Comparison of ENCODE assay signal across 16 mouse cellular contexts in the genomic region with DNA sequence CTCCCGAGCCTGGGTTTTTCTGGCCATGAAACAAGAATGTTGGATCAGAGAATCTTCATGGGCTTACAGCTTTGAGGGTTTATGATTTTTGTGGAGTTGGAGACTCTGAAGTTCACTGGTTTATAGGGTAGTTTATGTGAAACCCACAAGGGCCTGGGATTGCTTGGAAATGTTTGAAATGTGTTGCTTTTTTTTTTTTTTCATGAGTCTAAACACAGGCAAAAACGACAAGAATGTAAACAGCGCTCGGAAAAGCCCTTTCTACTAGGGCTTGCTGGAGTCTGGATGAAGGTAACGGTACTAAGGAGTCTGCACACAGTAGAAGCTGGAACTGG. TPM values are rescaled to one million over a fixed set of nuclear protein-coding genes. Genes with fewer than 3 reads are reported as not detected.
DNase-seq lines count a peak whose midpoint lies in the region; ATAC-seq and TF ChIP-seq lines count a peak whose summit lies in the region.
"Had no signal": no experiment of that assay in that cellular context is flagged by ENCODE, and none has a peak within 500 bp of the region (broad histone marks: within the 10 kb centered on the region; RNA-seq: fewer than 3 reads in every experiment).

No protein-coding gene starts in this region.

- 71% methylated on average over 5 of the region's 5 CpGs for WGBS in embryonic facial prominence, embryonic 12.5 days
- WGBS in embryonic facial prominence, embryonic 10.5 days = 85% methylated on average over 5 of the region's 5 CpGs
- 76% methylated on average over 5 of the region's 5 CpGs for WGBS in liver, adult 2 months
- WGBS in limb, embryonic 11.5 days = 68% methylated on average over 5 of the region's 5 CpGs
- 36% methylated on average over 5 of the region's 5 CpGs for WGBS in stomach, postnatal 0 days

- no peak overlapping the region for H3K4me3 ChIP-seq in embryonic facial prominence, embryonic 12.5 days
- H3K4me3 ChIP-seq in embryonic facial prominence, embryonic 10.5 days = no peak overlapping the region
- H3K4me3 ChIP-seq in liver, adult 2 months (ENCODE audit: insufficient read depth, low read depth, low read length) = no peak overlapping the region
- no peak overlapping the region for H3K4me3 ChIP-seq in limb, embryonic 11.5 days (ENCODE audit: low read depth, low read length)
- H3K4me3 ChIP-seq in stomach, postnatal 0 days (ENCODE audit: low read depth, low read length) = no peak overlapping the region
- H3K4me3 ChIP-seq: forebrain, embryonic 13.5 days; heart, embryonic 12.5 days; hindbrain, embryonic 13.5 days; liver, embryonic 13.5 days; midbrain, embryonic 13.5 days had no signal

- ATAC-seq in embryonic facial prominence, embryonic 12.5 days (ENCODE audit: insufficient number of reproducible peaks, insufficient read depth, low FRiP score, low TSS enrichment) = no peak
- no peak for ATAC-seq in limb, embryonic 11.5 days (ENCODE audit: insufficient number of reproducible peaks, low FRiP score, low TSS enrichment, low read depth)
- no peak for ATAC-seq in stomach, postnatal 0 days (ENCODE audit: low FRiP score, low TSS enrichment)
- ATAC-seq: forebrain, embryonic 13.5 days; midbrain, embryonic 13.5 days had no signal

- H3K4me1 ChIP-seq in embryonic facial prominence, embryonic 12.5 days = peaks cover 18% of the 10 kb centered on the region
- H3K4me1 ChIP-seq in embryonic facial prominence, embryonic 10.5 days = peaks cover 11% of the 10 kb centered on the region
- H3K4me1 ChIP-seq in liver, adult 2 months (ENCODE audit: control insufficient read depth, insufficient read depth, low read length) = peaks cover 15% of the 10 kb centered on the region
- H3K4me1 ChIP-seq in limb, embryonic 11.5 days (ENCODE audit: control insufficient read depth, insufficient read depth, low read length) = peaks cover 19% of the 10 kb centered on the region
- no peaks in the 10 kb centered on the region for H3K4me1 ChIP-seq in stomach, postnatal 0 days (replicated peaks; ENCODE audit: control insufficient read depth, insufficient read depth)
- H3K4me1 ChIP-seq: hindbrain, embryonic 13.5 days had no signal

- no peaks in the 10 kb centered on the region for H3K27me3 ChIP-seq in embryonic facial prominence, embryonic 12.5 days
- H3K27me3 ChIP-seq in embryonic facial prominence, embryonic 10.5 days (replicated peaks; ENCODE audit: low read depth, poor library complexity, severe bottlenecking) = no peaks in the 10 kb centered on the region
- H3K27me3 ChIP-seq in liver, adult 2 months (ENCODE audit: control insufficient read depth, insufficient read depth, low read length) = no peaks in the 10 kb centered on the region
- H3K27me3 ChIP-seq in limb, embryonic 11.5 days (ENCODE audit: control insufficient read depth, insufficient read depth, low read length) = no peaks in the 10 kb centered on the region
- H3K27me3 ChIP-seq in stomach, postnatal 0 days (ENCODE audit: control insufficient read depth, insufficient read depth, low read length) = no peaks in the 10 kb centered on the region
- H3K27me3 ChIP-seq: forebrain, embryonic 13.5 days; hindbrain, embryonic 13.5 days; liver, embryonic 13.5 days had no signal

- no peaks in the 10 kb centered on the region for H3K36me3 ChIP-seq in embryonic facial prominence, embryonic 12.5 days
- no peaks in the 10 kb centered on the region for H3K36me3 ChIP-seq in embryonic facial prominence, embryonic 10.5 days (replicated peaks)
- no peaks in the 10 kb centered on the region for H3K36me3 ChIP-seq in liver, adult 2 months (ENCODE audit: control insufficient read depth, insufficient read depth, low read length)
- no peaks in the 10 kb centered on the region for H3K36me3 ChIP-seq in limb, embryonic 11.5 days (ENCODE audit: control insufficient read depth, insufficient read depth, low read length)
- H3K36me3 ChIP-seq in stomach, postnatal 0 days (ENCODE audit: control insufficient read depth, insufficient read depth, low read length) = no peaks in the 10 kb centered on the region
- H3K36me3 ChIP-seq: heart, embryonic 12.5 days; hindbrain, embryonic 13.5 days; liver, embryonic 13.5 days; midbrain, embryonic 13.5 days had no signal

- no peak for TF ChIP-seq EP300 in stomach, postnatal 0 days (optimal IDR thresholded peaks at IDR 0.05)

- H3K9me3 ChIP-seq in embryonic facial prominence, embryonic 12.5 days = no peaks in the 10 kb centered on the region
- H3K9me3 ChIP-seq in embryonic facial prominence, embryonic 10.5 days = no peaks in the 10 kb centered on the region
- no peaks in the 10 kb centered on the region for H3K9me3 ChIP-seq in limb, embryonic 11.5 days (ENCODE audit: control insufficient read depth, low read length)
- no peaks in the 10 kb centered on the region for H3K9me3 ChIP-seq in stomach, postnatal 0 days (ENCODE audit: control insufficient read depth, low read length)
- H3K9me3 ChIP-seq: forebrain, embryonic 13.5 days; heart, embryonic 12.5 days; hindbrain, embryonic 13.5 days; liver, embryonic 13.5 days; midbrain, embryonic 13.5 days had no signal

- H3K9ac ChIP-seq in embryonic facial prominence, embryonic 12.5 days = no peak overlapping the region
- H3K9ac ChIP-seq in liver, adult 2 months (ENCODE audit: low read depth, low read length) = no peak overlapping the region
- H3K9ac ChIP-seq in limb, embryonic 11.5 days (ENCODE audit: low read length) = no peak overlapping the region
- no peak overlapping the region for H3K9ac ChIP-seq in stomach, postnatal 0 days (ENCODE audit: low read length)
- H3K9ac ChIP-seq: forebrain, embryonic 13.5 days; heart, embryonic 12.5 days; hindbrain, embryonic 13.5 days; liver, embryonic 13.5 days; midbrain, embryonic 13.5 days had no signal

- H3K4me2 ChIP-seq in embryonic facial prominence, embryonic 12.5 days (replicated peaks) = no peak overlapping the region
- H3K4me2 ChIP-seq in limb, embryonic 11.5 days (ENCODE audit: low read depth, severe bottlenecking) = no peak overlapping the region
- H3K4me2 ChIP-seq in stomach, postnatal 0 days (replicated peaks; ENCODE audit: low read depth) = no peak overlapping the region
- H3K4me2 ChIP-seq: forebrain, embryonic 13.5 days; heart, embryonic 12.5 days; hindbrain, embryonic 13.5 days; liver, embryonic 13.5 days; midbrain, embryonic 13.5 days had no signal

- TF ChIP-seq POLR2A in liver, adult 2 months (IDR thresholded peaks at IDR 0.05; ENCODE audit: extremely low read depth, insufficient read depth, low read length) = no peak

- peak overlapping the region; percentile 69 for H3K27ac ChIP-seq in embryonic facial prominence, embryonic 12.5 days
- H3K27ac ChIP-seq in embryonic facial prominence, embryonic 10.5 days (replicated peaks) = no peak overlapping the region
- H3K27ac ChIP-seq in liver, adult 2 months (replicated peaks; ENCODE audit: insufficient read depth, low read depth, low read length) = no peak overlapping the region; the same call in 1 of the 2 replicates
- peak overlapping the region; percentile 90 for H3K27ac ChIP-seq in limb, embryonic 11.5 days (replicated peaks; ENCODE audit: low read depth, low read length)
- H3K27ac ChIP-seq in stomach, postnatal 0 days (replicated peaks) = peak overlapping the region; percentile 49; the same call in 1 of the 2 replicates
- H3K27ac ChIP-seq: forebrain, embryonic 13.5 days; hindbrain, embryonic 13.5 days; liver, embryonic 13.5 days; midbrain, embryonic 13.5 days had no signal

- DNase-seq in embryonic facial prominence, embryonic 10.5 days (ENCODE audit: low spot score) = no peak
- peak; percentile 30 for DNase-seq in liver, adult 2 months (ENCODE audit: extremely low read depth, low read depth, low spot score)
- DNase-seq in liver = no peak
- no peak for DNase-seq in limb, embryonic 11.5 days (ENCODE audit: low spot score)
- no peak for DNase-seq in stomach, postnatal 0 days (ENCODE audit: low spot score)
- DNase-seq in spleen, postnatal 14 days (ENCODE audit: low spot score in 2 of 2) = no peak
- DNase-seq in neural tube, embryonic 10.5 days (ENCODE audit: extremely low spot score, low spot score) = no peak
- DNase-seq: cerebellum, postnatal 10 days; kidney, adult 2 months; liver, embryonic 13.5 days had no signal

- H3K79me2 ChIP-seq in liver, adult 2 months (ENCODE audit: control insufficient read depth, insufficient read depth, low read length) = no peaks in the 10 kb centered on the region

- no peak for TF ChIP-seq CTCF in liver, adult 2 months (IDR thresholded peaks at IDR 0.05; ENCODE audit: low read depth, low read length)
- no peak for TF ChIP-seq CTCF in stomach, postnatal 0 days (IDR thresholded peaks at IDR 0.05; ENCODE audit: low read depth)

RNA-seq across cellular contexts. Expression of gene Cxcl14, which starts 55.0 kb away (rescaled TPM):
- 308 and 338 TPM in 2 replicates for polyA plus RNA-seq in embryonic facial prominence, embryonic 12.5 days (2016; fragmentation: Nextera tagmentation; extraction: Ambion mirVana)
- polyA plus RNA-seq in embryonic facial prominence, embryonic 10.5 days (2016; fragmentation: Nextera tagmentation; extraction: Ambion mirVana) = 23.8 and 40.2 TPM in 2 replicates
- total RNA-seq in liver, adult 2 months (2014; rRNA removed) = 0.20 and 0.46 TPM in 2 replicates
- 2.2 and 2.6 TPM in 2 replicates for polyA plus RNA-seq in liver, adult 2 months (2012; rRNA removed)
- polyA plus RNA-seq in limb, embryonic 11.5 days (2014; fragmentation: Nextera tagmentation; extraction: Ambion mirVana) = 145 and 157 TPM in 2 replicates
- 10.1 and 10.6 TPM in 2 replicates for polyA plus RNA-seq in stomach, postnatal 0 days (2015; fragmentation: Nextera tagmentation; extraction: Ambion mirVana)
- total RNA-seq: CH12.LX had no signal

Comparison
In these comparisons a context has a peak if more than half of its experiments do, and no peak if none do; other contexts are left out.
1. H3K27ac ChIP-seq: peak in embryonic facial prominence, embryonic 12.5 days (single experiment), limb, embryonic 11.5 days (single experiment) and stomach, postnatal 0 days (single experiment); none in embryonic facial prominence, embryonic 10.5 days (single experiment) and liver, adult 2 months (single experiment).